Mouse (Mus musculus) erythroblast, embryonic 14.5 days (primary cell): ENCODE measurements around the gene Majin.

Source experiments
- GATA1 ChIP-seq: IDR thresholded peaks from 2 replicates; pipeline ENCODE4 v1.6.1; 2012; ENCODE audit warnings: low read length, inconsistent platforms, mixed read lengths
- TAL1 ChIP-seq: IDR thresholded peaks from 3 replicates; pipeline ENCODE4 v1.6.1; 2012; ENCODE audit warnings: low read length, inconsistent platforms, mixed read lengths

GRCm38 (mm10) chr19:6240725-6241124, 56.5 kb downstream of the Majin start:
- TF ChIP-seq TAL1 (no peak), GATA1 (no peak)
